Mouse (Mus musculus): ENCODE results near the gene Zic2.

Gene Zic2

GRCm38 (mm10) chr14:122476822-122477215, 1.6 kb downstream of the Zic2 start:
- DNase-seq (ENCODE audit: inconsistent ontology term) = peak; percentile 37

DNA sequence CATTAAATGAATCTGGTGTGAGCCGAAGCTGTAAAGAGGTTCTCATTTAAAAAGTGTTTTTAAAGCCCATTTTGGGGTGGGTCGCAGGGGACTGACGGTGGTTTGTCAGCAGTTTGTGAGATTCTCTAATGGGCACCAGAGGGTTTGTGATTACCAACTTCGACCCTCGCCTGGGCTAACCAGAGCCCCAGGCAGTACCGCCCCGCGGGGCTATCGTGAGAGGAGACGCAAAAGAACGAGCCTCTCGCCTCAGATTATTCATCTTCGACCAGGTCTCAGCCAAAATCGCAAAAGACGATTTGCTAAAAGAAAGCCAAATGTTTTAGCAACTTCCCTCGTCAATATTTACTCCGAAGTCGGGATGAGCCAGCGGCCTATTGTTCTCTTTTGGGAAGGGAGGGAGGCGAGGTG, 2.0 kb downstream of the Zic2 start:
- no peak for DNase-seq (ENCODE audit: inconsistent ontology term)

DNA sequence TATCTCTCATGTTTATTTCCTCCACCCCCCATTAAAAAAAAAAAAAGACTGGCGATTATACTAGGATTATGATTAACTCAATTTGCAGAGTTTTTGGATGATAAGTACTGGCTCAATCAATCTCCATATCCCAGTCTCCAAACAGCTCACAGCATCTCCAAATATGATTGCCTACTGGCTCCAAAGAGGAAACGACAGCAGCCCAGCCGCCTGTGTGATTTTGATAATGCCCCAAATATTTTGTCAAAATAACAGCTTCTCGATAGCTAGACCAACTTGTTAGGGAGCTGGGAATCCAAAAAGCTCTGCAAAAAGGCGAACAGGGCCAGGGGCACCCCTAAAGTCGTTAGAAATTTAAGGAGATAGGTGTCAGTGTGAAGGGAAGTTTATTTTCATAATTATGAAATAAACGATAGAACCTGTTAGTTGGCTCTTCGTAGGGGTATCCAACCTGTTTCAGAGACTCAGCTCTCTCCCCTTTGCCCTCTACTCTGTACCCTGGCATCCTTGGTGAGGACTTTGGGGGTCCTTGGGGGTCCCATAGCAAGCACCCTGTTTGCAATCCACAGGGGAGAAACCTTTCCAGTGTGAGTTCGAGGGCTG, 2.8 kb downstream of the Zic2 start:
- no peak for DNase-seq (ENCODE audit: inconsistent ontology term)

DNA sequence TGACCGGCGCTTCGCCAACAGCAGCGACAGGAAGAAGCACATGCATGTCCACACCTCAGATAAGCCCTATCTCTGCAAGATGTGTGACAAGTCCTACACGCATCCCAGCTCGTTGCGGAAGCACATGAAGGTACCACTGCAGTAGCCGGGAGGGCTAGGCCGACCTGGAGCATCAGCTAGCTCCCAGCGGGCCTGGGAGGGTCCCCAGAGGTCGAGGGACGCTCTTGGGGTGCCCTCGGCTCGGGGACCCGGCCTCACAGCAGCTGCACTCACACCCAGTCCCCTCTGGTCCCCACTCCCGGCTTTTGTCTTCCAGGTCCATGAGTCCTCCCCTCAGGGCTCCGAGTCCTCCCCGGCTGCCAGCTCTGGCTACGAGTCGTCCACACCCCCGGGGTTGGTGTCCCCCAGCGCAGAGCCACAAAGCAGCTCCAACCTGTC, 3.4 kb downstream of the Zic2 start:
- peak; percentile 69 for DNase-seq (ENCODE audit: inconsistent ontology term)

- no peak for DNase-seq (ENCODE audit: inconsistent ontology term)
These were observed 4.3 kb downstream of the Zic2 start for GRCm38 (mm10) chr14:122479461-122480109.

DNA sequence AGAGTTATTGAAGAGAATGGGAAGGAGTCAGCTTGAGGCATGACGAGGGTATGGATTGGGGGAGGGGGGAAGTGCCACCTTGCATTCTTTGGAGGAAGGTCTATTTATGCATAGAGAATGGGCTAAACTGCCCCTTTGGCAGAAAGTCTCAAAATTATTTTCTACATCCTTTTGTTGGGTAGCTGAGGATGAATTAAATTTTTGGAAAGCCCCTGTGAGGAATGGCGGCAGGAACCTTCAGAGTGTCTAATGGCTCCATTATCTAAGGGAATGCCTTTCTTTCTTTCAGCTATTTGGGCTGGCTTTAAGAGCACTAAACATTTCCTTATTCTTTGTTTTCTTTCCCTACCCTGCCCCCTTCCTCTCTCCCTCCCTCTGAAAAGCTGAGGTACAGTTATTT, 5.1 kb downstream of the Zic2 start:
- DNase-seq (ENCODE audit: inconsistent ontology term) = no peak

GRCm38 (mm10) chr14:122481181-122481580, 5.9 kb downstream of the Zic2 start:
- no peak for DNase-seq (ENCODE audit: inconsistent ontology term)

GRCm38 (mm10) chr14:122482081-122483023, 7.1 kb downstream of the Zic2 start:
- no peak for DNase-seq (ENCODE audit: inconsistent ontology term)

DNA sequence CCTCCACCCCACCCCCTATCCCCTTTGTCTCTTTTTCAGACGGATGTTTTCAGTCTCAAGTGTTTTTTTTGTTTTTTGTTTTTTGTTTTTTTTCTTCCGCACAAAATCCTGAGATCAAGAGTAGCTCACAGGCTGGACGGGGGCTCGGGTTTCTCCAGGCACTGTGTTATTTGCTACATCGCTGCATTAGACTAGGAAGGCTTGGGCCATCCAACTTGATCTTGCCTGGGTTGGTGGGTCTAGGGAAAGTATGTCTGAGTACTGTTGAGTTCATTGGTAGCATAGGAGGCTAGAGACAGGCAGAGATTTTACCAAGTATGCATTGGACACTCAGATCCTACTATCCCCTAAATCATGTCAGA, 7.8 kb downstream of the Zic2 start:
- DNase-seq (ENCODE audit: inconsistent ontology term) = no peak

DNA sequence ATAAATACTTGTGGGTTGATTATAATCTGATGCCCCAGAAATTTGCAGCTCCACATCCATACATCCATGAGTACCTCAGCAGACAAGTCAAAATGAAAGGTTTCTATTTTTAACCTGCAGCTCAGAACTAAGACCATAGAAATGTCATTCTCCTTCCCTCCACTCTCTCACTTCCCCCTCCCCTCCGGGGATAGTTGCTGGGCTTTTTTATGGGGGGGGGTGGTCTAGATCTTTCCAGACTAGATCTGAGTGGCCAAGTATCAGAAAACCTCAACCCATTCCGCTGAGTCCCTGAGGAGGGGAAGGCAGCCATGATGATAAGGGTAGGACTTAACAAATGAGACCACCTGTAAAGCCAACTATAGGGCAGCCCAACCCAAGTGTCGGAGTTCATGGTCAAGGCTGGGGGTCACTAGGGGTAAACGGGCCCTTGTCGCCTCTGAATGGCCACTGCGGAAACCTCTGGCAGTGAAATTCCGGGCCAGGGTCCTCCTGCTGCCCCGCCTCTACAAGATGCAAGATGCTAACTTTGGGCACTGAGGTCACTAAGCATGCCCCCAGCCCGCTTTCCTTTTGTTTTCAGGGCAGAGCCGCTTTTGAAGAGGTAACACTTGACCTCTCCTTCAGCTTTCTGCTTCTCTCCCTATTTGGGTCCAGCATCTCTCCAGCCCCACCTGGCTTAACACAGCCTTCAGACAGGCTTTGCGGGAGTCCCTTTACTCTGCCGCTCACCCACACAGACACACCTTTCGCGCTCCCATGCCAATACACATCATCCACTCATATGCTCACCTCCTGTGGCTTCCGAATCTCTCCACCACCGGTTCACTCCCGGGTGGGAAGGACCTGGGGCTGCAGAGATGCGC, 8.6 kb downstream of the Zic2 start:
- no peak for DNase-seq (ENCODE audit: inconsistent ontology term)

- no peak for DNase-seq (ENCODE audit: inconsistent ontology term)
These were observed 9.2 kb downstream of the Zic2 start for GRCm38 (mm10) chr14:122484458-122484843.

DNA sequence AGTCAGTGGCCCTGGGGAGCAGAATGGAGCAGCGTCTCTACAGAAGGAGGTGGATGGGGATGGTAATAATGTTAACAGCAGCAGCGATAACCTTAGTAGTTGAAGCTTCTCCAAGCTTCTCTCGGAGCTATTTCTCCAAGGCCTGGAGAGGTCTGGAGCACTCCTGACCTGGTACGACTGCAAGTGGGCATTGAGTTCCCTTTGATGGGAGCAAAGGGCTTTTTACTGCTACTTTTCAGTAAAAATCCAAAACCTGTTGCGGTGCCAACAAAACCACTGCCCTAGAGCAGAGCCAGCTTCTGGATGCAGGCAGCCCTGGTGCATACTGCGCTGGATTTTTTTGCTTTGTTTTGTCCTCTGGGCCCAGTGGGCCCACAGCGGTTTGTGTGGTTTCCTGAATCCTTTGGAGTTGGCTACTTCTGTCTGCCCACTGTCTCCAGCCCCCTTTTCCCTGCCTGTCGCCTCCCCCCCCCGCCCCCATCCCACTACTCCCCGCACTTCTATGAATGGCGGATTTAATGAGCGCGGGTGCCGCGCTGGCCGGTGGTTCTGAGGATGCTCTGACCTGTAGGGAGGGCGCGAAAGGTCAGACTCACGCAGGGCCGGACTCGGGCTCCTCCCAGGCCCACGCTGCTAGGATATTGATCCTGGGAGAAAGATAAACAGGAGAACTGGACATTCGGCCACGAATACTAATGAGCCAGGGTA, 9.8 kb downstream of the Zic2 start:
- DNase-seq (ENCODE audit: inconsistent ontology term) = no peak

DNA sequence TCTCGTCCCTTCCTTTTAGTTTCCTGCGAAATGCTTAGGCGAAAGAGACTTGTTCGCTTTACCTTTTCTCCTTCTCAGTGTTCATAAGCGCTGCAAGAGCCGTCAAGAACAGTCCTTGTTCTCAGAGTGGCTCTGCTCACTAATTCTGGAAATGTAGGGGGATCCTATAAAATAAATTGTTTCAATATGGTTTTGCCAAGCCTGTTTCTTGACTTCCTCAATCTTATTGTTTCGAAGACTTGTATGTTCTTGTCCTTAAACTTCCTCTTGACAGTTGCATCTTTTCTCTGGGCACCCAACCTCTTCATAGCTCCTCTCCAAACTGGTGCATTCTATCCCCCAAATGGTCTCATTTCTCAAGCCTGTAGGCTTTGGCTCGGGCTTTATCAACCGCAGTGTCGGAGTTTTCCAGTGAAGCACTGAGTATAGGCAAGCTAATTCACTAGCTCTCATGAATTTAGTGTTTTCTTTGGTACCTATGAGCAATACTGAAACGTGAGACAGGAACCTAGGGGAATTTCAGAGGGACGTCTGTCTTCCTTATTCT, 10.5 kb downstream of the Zic2 start:
- no peak for DNase-seq (ENCODE audit: inconsistent ontology term)

- DNase-seq (ENCODE audit: inconsistent ontology term) = no peak
These were observed 11.4 kb downstream of the Zic2 start for GRCm38 (mm10) chr14:122486611-122487010.

DNA sequence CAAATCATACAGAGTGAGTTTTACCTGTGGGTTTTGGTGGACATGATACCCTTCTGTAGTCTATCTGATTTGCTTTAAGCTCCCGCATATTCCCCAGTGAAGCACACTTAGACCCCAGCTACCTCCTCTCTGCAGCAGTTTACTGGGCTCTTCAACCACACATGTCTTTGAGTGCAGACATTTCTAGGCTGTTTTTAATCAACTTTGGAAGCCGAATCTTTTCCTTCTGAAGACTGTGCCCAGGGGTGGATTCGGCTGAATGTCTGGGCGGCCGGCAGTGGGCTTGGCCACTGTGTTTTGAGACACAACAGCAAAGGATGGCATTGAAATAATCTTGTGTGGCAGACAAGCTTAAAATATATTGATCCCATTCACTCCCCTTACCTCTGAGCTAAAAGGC, 12.1 kb downstream of the Zic2 start:
- DNase-seq (ENCODE audit: inconsistent ontology term) = no peak

- no peak for DNase-seq (ENCODE audit: inconsistent ontology term)
These were observed 13.8 kb downstream of the Zic2 start for GRCm38 (mm10) chr14:122489041-122489440.

- no peak for DNase-seq (ENCODE audit: inconsistent ontology term)
These were observed 14.6 kb downstream of the Zic2 start for GRCm38 (mm10) chr14:122489686-122490414.

- DNase-seq (ENCODE audit: inconsistent ontology term) = no peak
These were observed 15.4 kb downstream of the Zic2 start, which contains the start of gene Gm10837 for GRCm38 (mm10) chr14:122490441-122491328. TSS of gene Gm10837 (plus strand) at chr14:122490586.

GRCm38 (mm10) chr14:122491521-122491920, 16.3 kb downstream of the Zic2 start:
- DNase-seq (ENCODE audit: inconsistent ontology term) = no peak
